Mouse (Mus musculus): ENCODE data around the gene Nxpe5.

GRCm38 (mm10) chr5:138256966-138257584, 31.4 kb downstream of the Nxpe5 start:
- TF ChIP-seq CTCF (IDR thresholded peaks at IDR 0.05; ENCODE audit: extremely low read depth, insufficient read length, insufficient replicate concordance, low read depth, low read length) (no peak), POLR2A (IDR thresholded peaks at IDR 0.05; ENCODE audit: low read depth, low read length) (no peak)

All from small intestine, adult 2 months (tissue).